Mouse (Mus musculus) gastrocnemius, adult 2 months (tissue): Measurements from ENCODE around the gene Lgr4. TPM values are rescaled to one million over a fixed set of nuclear protein-coding genes. Genes with fewer than 3 reads are reported as not detected.

ENCODE experiments used
- DNase-seq: peaks from one replicate; pipeline ENCODE4 v3.0.0; 2022
- H3K27ac ChIP-seq: fragments of 200-600 bp; 2 replicates; pipeline ENCODE4 v1.8.1; 2022; ENCODE audit warnings: mild to moderate bottlenecking
- H3K4me3 ChIP-seq: fragments of 200-600 bp; 2 replicates; pipeline ENCODE4 v1.8.1; 2022; ENCODE audit warnings: mild to moderate bottlenecking, moderate library complexity
- CTCF ChIP-seq: fragments of 200-600 bp; IDR thresholded peaks from 2 replicates; pipeline ENCODE4 v1.8.1; 2022; ENCODE audit warnings: antibody characterized with exemption, mild to moderate bottlenecking, moderate library complexity
- intact Hi-C: fragments of 180-260 bp; cut with DNase I; formaldehyde crosslinking; loops from one replicate; pipeline ENCODE4 v1.15.1; 2025
- total RNA-seq, 2 experiments: library from RNA; stranded (reverse); gene quantifications; 2 replicates each; pipeline ENCODE4 v1.2.3; 2021

Lgr4 gene
- total RNA-seq, 2 experiments from 2014 or later = 28.9 to 30.4 TPM

DNA sequence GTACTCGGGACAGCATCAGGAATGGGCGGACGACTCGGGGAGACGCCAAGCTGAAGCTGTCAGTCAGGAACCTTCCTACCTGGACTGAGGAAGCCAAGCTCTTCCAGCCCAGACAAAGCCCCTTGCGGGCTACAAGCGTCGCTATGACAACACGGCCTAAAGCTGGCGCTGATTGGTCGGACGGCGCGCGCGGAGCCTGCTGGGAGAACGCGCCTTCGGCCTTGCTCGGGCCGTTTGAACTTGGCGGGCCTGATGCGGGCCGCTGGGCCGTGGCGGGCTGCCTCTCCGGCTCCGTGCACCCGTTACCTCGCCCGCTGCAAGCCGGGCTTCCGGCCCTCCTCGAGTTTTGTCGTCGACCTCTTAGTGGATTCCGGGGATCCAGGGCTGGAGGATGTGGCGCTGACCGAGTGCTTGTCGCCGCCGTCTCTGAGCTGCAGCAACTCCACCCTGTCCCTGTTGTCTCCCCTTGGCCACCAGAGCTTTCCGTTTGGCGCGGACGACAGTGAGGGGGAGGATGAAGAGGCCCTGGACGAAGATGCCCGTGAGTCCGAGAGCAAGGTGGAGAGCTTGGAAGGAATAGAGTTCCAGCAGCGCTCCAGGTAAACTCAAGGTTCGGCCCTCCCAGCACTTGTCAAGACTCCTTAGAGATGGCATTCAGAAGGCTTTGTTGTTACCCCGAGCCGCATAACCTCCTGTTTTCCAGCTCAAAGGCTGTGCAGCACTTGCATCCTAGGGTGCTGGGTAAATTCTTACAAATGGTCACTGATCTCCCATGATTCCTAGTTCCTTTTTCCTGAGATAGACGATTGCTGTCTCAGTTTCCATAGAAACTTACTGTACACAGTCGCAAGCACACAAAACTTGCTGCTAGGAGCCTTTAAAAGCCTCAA, 100.4 kb downstream of the Lgr4 start, which contains the start of gene Ccdc34:
Gene Ccdc34 (plus strand): TSS at position 202 of the 890 bp plus-strand sequence.
- peak; percentile 94 for DNase-seq
- intact Hi-C loops = loop anchor here (1.0 to 2.0 kb wide), 2 partner anchors 101 to 186 kb away; partner anchors contain the start of gene Lgr4
- H3K27ac ChIP-seq = peak within 1 kb of the TSS; percentile 82
- peak within 1 kb of the TSS; percentile 88 for H3K4me3 ChIP-seq
- TF ChIP-seq CTCF = no peak

DNA sequence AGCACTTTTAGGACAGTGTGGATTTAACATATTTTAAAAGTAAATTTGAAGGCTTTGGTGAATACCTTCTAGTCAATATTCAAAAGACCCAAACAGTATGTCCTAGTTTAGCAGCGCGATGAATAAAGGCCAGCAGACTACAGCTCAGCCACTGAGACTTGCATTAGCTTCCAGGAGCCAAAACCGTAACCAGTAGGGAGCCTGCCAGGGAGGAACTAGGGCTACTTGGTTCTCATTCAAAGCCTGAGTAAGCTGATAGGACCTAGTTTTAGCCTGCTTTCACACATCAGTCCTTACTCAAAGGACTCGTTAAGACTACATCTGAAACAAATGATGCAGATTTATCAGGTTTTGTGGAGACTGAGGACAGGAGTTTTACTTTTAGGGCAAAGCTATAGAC, 102.2 kb downstream of the Lgr4 start:
- H3K27ac ChIP-seq = peak overlapping the region; percentile 5
- no peak for TF ChIP-seq CTCF
- intact Hi-C loops = loop anchor here (2.0 kb wide), 1 partner anchor 103 kb away; the partner anchor contains the start of gene Lgr4
- peak overlapping the region; percentile 17 for H3K4me3 ChIP-seq
- peak; percentile 75 for DNase-seq

DNA sequence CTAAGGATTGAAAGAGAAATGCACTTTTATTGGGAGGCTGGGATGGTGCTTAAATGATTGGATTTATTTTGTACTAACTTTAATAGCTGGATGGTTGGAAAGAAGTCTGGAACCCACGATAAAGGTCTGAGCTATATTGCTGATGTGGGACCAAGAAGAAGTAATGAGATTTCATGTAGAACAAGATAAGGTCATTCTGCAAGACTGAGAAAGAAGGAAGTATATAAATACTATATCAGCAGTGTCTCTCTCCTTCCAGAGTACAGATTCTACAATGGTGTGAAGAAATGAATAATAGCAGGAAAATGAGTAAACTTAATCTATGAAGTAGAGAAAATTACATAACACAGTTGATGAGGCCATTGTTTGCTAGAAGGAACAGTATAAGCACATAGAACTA, 103.0 kb downstream of the Lgr4 start:
- H3K27ac ChIP-seq = 0 out of 2 replicates have a peak overlapping the region, but pooled peaks have one; percentile 5
- intact Hi-C loops = no loop called here
- no peak overlapping the region for H3K4me3 ChIP-seq
- DNase-seq = no peak
- no peak for TF ChIP-seq CTCF

GRCm38 (mm10) chr2:110036265-110036664, 118.8 kb downstream of the Lgr4 start:
- intact Hi-C loops = no loop called here
- no peak overlapping the region for H3K27ac ChIP-seq
- no peak overlapping the region for H3K4me3 ChIP-seq
- no peak for TF ChIP-seq CTCF
- DNase-seq = no peak

- no peak for DNase-seq
- no peak for TF ChIP-seq CTCF
- Histone ChIP-seq H3K27ac (no peak overlapping the region), H3K4me3 (no peak overlapping the region)
- intact Hi-C loops = no loop called here
Measured at GRCm38 (mm10) chr2:110036665-110037064, 119.2 kb downstream of the Lgr4 start.

- TF ChIP-seq CTCF = no peak
- intact Hi-C loops = no loop called here
- Histone ChIP-seq H3K4me3 (no peak overlapping the region), H3K27ac (no peak overlapping the region)
- no peak for DNase-seq
Measured at GRCm38 (mm10) chr2:110037221-110037620, 119.8 kb downstream of the Lgr4 start.

- Histone ChIP-seq H3K27ac (0 out of 2 replicates have a peak overlapping the region, but pooled peaks have one; percentile 52), H3K4me3 (peak overlapping the region; percentile 16)
- DNase-seq = peak; percentile 24
- intact Hi-C loops = no loop called here
- TF ChIP-seq CTCF = no peak
Measured at GRCm38 (mm10) chr2:110038341-110038740, 120.9 kb downstream of the Lgr4 start.

DNA sequence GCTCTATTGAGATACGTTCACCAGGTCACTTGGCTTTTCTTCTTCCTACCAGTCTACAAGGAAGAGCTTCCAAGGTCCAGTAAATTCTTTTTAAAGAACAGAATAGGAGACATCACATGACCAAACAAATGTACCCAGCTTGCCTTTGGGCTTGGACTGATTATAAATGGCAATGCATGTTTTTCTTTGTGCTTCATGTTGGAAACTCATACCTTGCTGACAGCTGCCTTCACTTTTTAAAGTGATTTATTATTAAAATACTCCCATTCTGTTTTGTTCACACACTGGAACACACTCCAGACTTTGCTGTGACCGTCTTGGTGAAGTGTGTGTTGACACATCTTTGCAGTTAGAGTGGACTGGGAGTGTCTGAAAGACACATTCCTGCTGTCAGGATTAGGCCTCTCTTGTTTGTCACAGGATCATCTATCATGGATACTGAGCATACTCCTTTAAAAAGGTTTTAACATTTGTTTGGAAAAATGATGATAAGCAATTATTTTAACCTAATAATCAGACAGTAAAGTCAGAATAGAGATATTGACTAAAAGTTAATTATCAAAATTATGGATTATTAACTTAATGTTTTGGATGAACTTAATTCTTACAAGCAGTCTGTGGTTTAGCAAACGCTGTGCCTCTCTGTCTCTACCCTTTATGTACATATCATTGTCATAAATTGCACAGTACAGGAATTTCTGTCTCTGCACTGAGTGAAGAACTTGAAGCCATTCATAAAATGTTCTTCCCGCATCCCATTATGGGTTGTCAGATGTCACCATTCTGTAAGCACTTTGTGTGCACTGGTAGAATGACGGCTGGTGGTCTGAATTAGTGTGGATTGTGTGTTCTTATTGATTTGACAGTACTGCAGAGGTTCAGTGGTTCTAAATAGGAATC, 125.7 kb downstream of the Lgr4 start:
- intact Hi-C loops = no loop called here
- TF ChIP-seq CTCF = no peak
- H3K4me3 ChIP-seq = no peak overlapping the region
- no peak overlapping the region for H3K27ac ChIP-seq
- DNase-seq = no peak

DNA sequence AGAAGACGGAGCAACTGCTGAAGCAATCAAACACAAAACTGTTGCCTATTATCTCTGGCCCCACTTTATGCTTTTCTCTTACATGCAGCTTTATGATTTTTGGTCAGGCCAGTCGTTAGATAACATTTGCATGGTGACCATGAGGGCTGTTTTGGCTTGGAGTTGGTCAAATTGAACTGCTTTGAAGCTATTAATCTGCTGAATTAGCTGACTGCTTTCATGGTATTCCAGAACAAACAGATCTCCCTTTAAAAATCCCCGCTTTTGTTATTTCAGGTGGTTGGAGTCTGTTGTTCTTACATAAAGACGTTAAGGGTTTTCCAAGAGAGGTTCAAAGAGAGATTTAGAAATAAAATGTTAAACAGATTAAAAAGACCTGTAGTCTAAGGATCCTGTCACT, 141.0 kb downstream of the Lgr4 start:
- no peak overlapping the region for H3K4me3 ChIP-seq
- H3K27ac ChIP-seq = no peak overlapping the region
- intact Hi-C loops = no loop called here
- no peak for TF ChIP-seq CTCF
- no peak for DNase-seq

GRCm38 (mm10) chr2:110063131-110063530, 145.7 kb downstream of the Lgr4 start:
- intact Hi-C loops = loop anchor here (1.0 kb wide), 1 partner anchor 142 kb away; no protein-coding TSS in a partner anchor
- TF ChIP-seq CTCF = peak; percentile 62
- DNase-seq = no peak
- no peak overlapping the region for H3K4me3 ChIP-seq
- no peak overlapping the region for H3K27ac ChIP-seq

Other genes starting within 250 kb of the Lgr4 start
- under 1 TPM; 0.50 to 0.84 TPM for gene Bdnf, start 242.9 kb upstream of the Lgr4 start, total RNA-seq
- 10 to 100 TPM; 27.5 to 32.9 TPM for gene Lin7c, start 26.8 kb upstream of the Lgr4 start, total RNA-seq
- 1 to 10 TPM; 2.5 to 3.2 TPM for gene Ccdc34, start 100.2 kb downstream of the Lgr4 start, total RNA-seq